Mouse (Mus musculus) cortical plate, adult 2 months (tissue): ENCODE results near the gene Bmp8a. TPM values are rescaled to one million over a fixed set of nuclear protein-coding genes. Genes with fewer than 3 reads are reported as not detected.
"Not testable (repeated sequence)": the region's sequence is repeated elsewhere in the genome, so short reads cannot be mapped to it uniquely, and the experiment has no call there.

ENCODE experiments used
- H3K27ac ChIP-seq: fragments of 200-500 bp; 2 replicates; pipeline ENCODE4 v1.5.1; 2012; ENCODE audit warnings: low read length, control low read depth, inconsistent platforms; ENCODE audit not compliant: insufficient read depth
- H3K4me1 ChIP-seq: fragments of 200-500 bp; 2 replicates; pipeline ENCODE4 v1.6.1; 2011; ENCODE audit warnings: low read length; ENCODE audit not compliant: control insufficient read depth, insufficient read depth
- H3K4me3 ChIP-seq: fragments of 200-500 bp; 2 replicates; pipeline ENCODE4 v1.5.1; 2011; ENCODE audit warnings: mild to moderate bottlenecking, low read length, control low read depth; ENCODE audit not compliant: insufficient read depth
- CTCF ChIP-seq: fragments of 200-500 bp; IDR thresholded peaks from 2 replicates; pipeline ENCODE4 v1.5.1; 2011; ENCODE audit warnings: mild to moderate bottlenecking, control low read depth, low read length; ENCODE audit not compliant: insufficient read depth; ENCODE audit errors: extremely low read depth
- POLR2A ChIP-seq: fragments of 200-500 bp; IDR thresholded peaks from 2 replicates; pipeline ENCODE4 v1.6.1; 2011; ENCODE audit warnings: mild to moderate bottlenecking, low read length, control low read depth; ENCODE audit not compliant: insufficient read depth; ENCODE audit errors: extremely low read depth
- polyA plus RNA-seq: library from polyadenylated mRNA; depleted of rRNA; stranded (reverse); fragments of >200 nt; gene quantifications from 2 replicates; pipeline ENCODE4 v1.2.3, GENCODE M21; 2012

The Bmp8a gene
- polyA plus RNA-seq, 1 experiment = 0.17 TPM

DNA sequence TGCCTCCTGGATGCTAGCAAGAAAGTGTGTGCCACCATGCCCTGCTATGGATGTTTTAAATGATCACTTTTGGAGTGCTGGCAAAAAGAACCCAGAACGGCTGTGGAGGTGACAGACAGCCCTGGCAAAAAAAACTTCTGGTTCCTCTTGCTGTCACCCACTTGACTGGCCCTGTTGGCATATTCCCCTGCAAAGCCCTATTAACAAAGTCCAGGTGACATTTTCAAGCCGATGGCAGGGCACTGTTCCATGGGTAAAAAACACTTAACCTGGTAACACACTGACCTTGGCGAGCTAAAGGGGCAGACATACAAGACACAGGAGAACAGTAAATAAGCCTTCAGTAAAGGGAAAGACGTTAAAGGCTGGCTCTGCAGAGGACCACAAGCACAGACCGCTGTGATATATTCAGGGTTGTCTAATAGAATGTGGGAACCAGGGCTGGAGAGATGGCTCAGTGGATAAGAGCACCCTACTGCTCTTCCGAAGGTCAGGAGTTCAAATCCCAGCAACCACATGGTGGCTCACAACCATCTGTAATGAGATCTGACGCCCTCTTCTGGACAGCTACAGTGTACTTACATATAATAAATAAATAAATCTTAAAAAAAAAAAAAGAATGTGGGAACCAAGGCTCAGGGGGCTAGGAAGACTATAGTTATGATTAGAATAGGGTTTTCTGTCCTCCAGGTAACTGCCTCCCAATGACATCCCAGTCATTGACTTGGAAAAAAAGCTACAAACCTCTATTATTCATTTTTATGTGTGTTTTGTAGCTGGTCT is 49.2 kb downstream of the Bmp8a start:
- no peak overlapping the region for H3K4me3 ChIP-seq
- TF ChIP-seq CTCF (no peak), POLR2A (no peak)
- no peaks in the 10 kb centered on the region for H3K4me1 ChIP-seq
- H3K27ac ChIP-seq = no peak overlapping the region

DNA sequence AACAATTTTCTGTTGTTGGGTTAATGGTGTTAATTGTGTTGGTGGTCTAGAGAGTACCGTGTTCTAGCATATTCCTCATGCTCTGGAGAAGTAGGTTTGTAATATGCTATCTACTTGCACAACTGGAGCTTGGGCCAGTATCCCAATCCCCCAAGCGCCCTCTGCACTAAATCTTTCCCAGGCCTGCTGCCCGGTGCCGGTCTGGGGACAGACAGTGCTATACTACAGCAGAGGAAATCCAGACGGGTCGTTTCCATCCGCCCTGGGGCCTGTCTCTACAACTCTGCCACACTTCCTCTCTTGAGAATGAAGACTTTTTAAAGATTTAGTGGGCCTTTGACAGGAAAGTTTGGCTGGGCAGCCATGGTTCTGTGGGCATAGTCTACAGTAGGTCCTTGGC is 50.1 kb downstream of the Bmp8a start:
- H3K4me1 ChIP-seq = no peaks in the 10 kb centered on the region
- TF ChIP-seq POLR2A = no peak
- TF ChIP-seq CTCF = no peak
- H3K4me3 ChIP-seq = no peak overlapping the region
- H3K27ac ChIP-seq = no peak overlapping the region

DNA sequence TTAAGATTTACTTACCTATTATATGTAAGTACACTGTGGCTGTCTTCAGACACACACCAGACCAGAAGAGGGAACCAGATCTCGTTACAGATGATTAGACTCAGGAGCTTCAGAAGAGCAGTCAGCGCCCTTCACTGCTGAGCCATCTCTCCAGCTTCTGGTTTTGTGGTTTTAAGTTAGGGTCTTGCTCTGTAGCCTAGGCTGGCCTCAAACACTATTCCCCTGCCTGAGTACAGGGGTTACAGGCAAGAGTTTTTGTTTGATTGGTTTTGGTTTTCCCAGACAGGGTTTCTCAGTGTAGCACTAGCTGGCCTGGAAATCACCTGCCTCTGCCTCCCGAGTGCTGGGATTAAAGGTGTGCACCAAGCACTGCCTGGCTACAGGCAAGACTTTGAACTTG is 50.7 kb downstream of the Bmp8a start:
- Histone ChIP-seq H3K4me1 (no peaks in the 10 kb centered on the region), H3K27ac (no peak overlapping the region), H3K4me3 (no peak overlapping the region)
- TF ChIP-seq CTCF (no peak), POLR2A (no peak)

DNA sequence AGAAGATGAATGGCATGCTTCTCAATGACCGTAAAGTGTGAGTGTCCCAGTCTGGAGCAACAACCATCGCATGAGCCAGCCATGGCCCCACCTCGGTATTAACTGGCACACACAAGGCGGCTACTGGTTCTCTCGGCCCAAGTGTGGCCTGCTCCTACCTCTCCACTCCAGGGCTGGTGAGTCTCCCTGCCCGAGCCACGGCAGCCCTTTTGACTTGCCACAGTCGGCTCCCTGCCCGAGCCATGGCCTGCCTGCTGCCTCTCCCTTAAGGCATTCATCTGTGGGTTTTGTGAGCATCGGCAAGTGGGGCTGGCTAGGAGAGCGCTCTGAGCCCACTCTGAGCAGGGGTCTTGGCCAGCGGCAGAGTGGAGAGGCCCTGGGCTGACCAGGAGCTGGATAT is 54.0 kb downstream of the Bmp8a start:
- H3K27ac ChIP-seq = no peak overlapping the region
- peaks cover 5% of the 10 kb centered on the region for H3K4me1 ChIP-seq
- TF ChIP-seq POLR2A = no peak
- no peak for TF ChIP-seq CTCF
- H3K4me3 ChIP-seq = no peak overlapping the region

DNA sequence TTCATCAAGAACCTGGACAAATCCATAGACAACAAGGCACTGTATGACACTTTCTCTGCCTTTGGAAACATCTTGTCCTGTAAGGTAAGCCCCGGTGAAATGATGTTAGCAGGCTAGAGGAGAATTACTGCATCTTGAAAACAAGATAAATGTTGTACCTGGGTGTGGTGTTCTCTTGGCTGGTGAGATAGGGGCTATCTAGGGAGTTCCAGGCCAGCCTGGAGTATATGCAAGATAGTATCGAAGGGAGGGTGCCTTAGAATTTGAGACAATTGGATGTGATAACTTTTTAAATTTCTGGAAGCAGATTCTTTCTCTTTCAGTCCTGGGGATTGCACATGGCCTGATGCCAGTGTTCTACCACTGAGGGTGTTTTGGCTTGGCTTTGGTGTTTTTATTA is 56.3 kb downstream of the Bmp8a start:
- Histone ChIP-seq H3K4me1 (peaks cover 5% of the 10 kb centered on the region), H3K27ac (no peak overlapping the region), H3K4me3 (no peak overlapping the region)
- TF ChIP-seq CTCF (no peak), POLR2A (no peak)

DNA sequence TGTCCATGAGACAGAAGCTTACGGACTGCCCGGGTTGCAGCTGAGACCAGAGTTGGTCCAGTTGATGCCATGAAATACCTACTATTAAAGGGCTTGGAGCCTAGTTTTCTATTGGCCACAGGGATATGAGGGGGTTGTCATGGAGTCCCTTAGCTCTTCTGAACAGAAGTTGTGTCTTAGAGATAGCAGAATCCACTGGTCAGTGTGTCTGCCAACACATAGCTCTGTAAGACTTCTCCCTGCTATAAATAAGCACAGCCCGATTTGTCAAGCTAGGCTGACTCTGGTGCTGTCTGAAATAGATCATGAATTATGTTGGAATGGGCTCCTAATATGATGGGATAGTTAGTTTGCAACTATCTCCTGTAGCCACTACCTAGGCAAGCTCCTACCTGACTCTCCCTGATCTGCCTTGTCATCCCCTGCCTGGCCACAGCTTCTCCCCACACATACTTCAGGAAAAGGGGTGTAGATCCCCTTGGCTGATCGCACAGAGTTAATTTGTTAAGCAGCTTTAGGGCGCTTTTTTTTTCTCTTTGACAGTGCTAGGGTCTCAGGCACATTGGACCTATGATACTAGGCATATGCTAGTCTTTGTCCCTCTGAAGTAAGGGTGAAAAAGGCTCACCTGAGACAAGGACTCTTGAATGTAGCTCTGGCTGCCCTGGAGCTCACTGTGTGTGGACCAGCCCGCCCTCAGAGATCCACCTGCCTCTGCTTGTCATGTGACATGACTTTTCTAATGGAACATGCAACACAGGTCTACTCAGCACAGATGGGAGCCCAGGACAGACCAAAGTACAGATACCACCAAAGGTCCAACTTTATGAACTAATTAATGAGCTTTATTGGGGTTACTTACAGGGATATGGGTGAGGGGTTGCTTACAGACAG is 58.1 kb downstream of the Bmp8a start:
- Histone ChIP-seq H3K27ac (no peak overlapping the region), H3K4me1 (peaks cover 5% of the 10 kb centered on the region), H3K4me3 (no peak overlapping the region)
- TF ChIP-seq POLR2A (no peak), CTCF (no peak)

DNA sequence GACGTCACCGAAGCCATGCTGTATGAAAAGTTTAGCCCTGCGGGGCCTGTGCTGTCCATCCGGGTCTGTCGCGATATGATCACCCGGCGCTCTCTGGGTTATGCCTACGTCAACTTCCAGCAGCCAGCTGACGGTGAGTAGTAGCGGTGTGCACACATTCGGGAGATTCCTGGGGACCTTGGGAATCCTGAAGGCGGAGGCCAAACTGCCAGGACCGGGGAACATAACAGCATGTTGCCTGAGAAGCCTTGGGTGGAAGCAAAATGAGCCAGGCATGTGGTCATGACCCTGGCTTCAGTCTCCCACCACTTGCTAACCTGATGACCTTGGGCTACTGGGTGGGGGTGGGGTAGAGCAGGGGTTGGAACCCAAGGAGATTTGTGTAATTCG is 59.4 kb downstream of the Bmp8a start:
- H3K27ac ChIP-seq, H3K4me1 ChIP-seq: not testable (repeated sequence)
- H3K4me3 ChIP-seq = peak overlapping the region; percentile 40

DNA sequence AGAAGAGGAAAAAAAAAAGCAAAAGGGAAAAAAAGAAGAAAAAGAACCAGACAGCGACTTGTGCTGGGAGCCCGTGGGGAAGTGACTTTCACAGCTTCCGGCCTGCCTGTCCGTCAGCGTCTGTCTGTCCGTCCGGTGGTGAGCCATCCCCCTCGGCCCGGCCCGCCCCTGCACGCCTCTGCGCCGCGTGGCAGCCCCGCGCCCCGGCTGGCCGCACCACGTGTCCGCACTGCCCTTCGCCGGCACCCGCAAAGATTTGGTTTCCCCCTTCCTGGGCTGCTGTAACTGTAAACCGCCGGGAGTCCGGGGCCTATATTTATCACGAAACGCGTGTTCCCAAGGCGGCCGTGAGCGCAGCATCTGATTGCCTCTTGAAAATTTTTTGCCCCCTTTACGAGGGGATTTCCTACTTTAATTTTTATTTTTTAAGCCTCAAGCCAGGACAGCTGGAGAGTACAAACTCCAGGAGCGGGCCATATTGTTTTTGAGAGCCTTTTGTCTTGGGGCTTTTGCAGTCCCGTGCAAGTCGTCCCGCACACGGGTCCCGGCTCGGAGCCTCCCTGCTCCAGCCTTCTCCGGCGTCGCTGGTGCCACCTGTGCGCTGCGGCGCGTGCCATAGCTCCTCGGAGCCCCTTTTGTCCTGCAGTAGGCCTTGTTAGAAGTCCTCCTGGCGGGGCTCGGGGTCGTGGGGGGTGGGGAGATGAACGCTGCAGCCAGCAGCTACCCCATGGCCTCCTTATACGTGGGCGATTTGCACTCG is 60.0 kb downstream of the Bmp8a start:
- H3K4me3 ChIP-seq = peak overlapping the region; percentile 40
- H3K4me1 ChIP-seq, H3K27ac ChIP-seq: not testable (repeated sequence)

DNA sequence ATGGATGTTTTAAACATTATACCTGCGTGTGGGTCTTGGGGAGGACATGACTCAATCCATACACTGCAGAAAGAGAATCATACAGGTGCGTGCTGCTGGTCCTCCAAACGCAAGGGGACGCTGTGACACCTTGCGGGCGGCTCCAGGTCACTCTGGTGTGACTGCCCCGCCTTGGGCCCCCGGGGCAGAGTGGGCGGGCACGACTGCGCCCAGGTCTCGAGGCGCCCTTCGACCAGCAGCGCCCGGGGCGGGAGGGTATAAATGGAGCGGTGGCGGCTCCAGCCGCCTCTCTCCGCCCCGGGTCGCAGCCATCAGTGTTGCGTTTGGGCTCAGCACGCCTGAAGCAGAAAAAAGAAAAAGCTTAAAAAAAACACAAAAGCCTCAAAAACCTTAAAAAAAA is 60.6 kb downstream of the Bmp8a start:
- peak overlapping the region; percentile 40 for H3K4me3 ChIP-seq
- H3K4me1 ChIP-seq = peaks cover 5% of the 10 kb centered on the region
- peak overlapping the region; percentile 82 for H3K27ac ChIP-seq
- TF ChIP-seq POLR2A (no peak), CTCF (peak; percentile 68)
